Comparison of ENCODE assay signal across 17 mouse cellular contexts in genomic region chr5:51866002-51866401, GRCm38 (mm10).
DNase-seq lines count a peak whose midpoint lies in the region; ATAC-seq lines count a peak whose summit lies in the region.
"Had no signal": no experiment of that assay in that cellular context is flagged by ENCODE, and none has a peak within 500 bp of the region (broad histone marks: within the 10 kb centered on the region; RNA-seq: fewer than 3 reads in every experiment).

No protein-coding gene starts in this region.

- H3K9ac ChIP-seq in heart, embryonic 11.5 days (ENCODE audit: low read depth, low read length): no peak overlapping the region
- H3K9ac ChIP-seq: embryonic facial prominence, embryonic 12.5 days; hindbrain, embryonic 13.5 days; lung, embryonic 15.5 days had no signal

- WGBS in heart, embryonic 11.5 days (ENCODE audit: insufficient replicate concordance): 25% methylated on average over 2 of the region's 2 CpGs

- H3K27ac ChIP-seq in heart, embryonic 11.5 days (ENCODE audit: low read depth, low read length): no peak overlapping the region
- H3K27ac ChIP-seq: embryonic facial prominence, embryonic 12.5 days; hindbrain, embryonic 13.5 days; lung, embryonic 15.5 days; stomach, postnatal 0 days had no signal

- H3K4me2 ChIP-seq in heart, embryonic 11.5 days: no peak overlapping the region
- H3K4me2 ChIP-seq: embryonic facial prominence, embryonic 12.5 days; hindbrain, embryonic 13.5 days; lung, embryonic 15.5 days had no signal

- no peak for ATAC-seq in heart, embryonic 11.5 days (replicated peaks; ENCODE audit: insufficient number of reproducible peaks, low FRiP score, low TSS enrichment)
- ATAC-seq in erythroid progenitor cell, adult 5-6 weeks (replicated peaks; ENCODE audit: low FRiP score, poor library complexity, severe bottlenecking): peak; percentile 42
- ATAC-seq: intestine, postnatal 0 days had no signal

- no peaks in the 10 kb centered on the region for H3K36me3 ChIP-seq in heart, embryonic 11.5 days (ENCODE audit: control insufficient read depth, insufficient read depth, low read length)
- H3K36me3 ChIP-seq: embryonic facial prominence, embryonic 12.5 days; hindbrain, embryonic 13.5 days; lung, embryonic 15.5 days had no signal

- DNase-seq in cerebellum, adult 18-20 months: peak; percentile 6 to 9
- no peak for DNase-seq in cerebellum, postnatal 4 days (ENCODE audit: low spot score in 2 of 2)
- peak; percentile 42 for DNase-seq in heart, adult 8-10 months (ENCODE audit: low spot score)
- DNase-seq in heart, postnatal 36 days: peak; percentile 12 to 36
- no peak for DNase-seq in spleen, postnatal 14 days (ENCODE audit: low spot score in 2 of 2)
- DNase-seq in kidney, postnatal 36 days: no peak
- DNase-seq: gastrocnemius, postnatal 25 days; kidney, postnatal 14 days; retina, postnatal 1 day; thymus, postnatal 36 days had no signal

- H3K9me3 ChIP-seq in heart, embryonic 11.5 days (replicated peaks; ENCODE audit: control insufficient read depth, low read length): no peaks in the 10 kb centered on the region
- H3K9me3 ChIP-seq: embryonic facial prominence, embryonic 12.5 days; hindbrain, embryonic 13.5 days; lung, embryonic 15.5 days had no signal

- H3K4me1 ChIP-seq in heart, embryonic 11.5 days (ENCODE audit: control insufficient read depth, insufficient read depth, low read length): no peaks in the 10 kb centered on the region
- H3K4me1 ChIP-seq: embryonic facial prominence, embryonic 12.5 days; hindbrain, embryonic 13.5 days had no signal

- intact Hi-C loops in heart, postnatal 36 days (cut with DNase I): no loop called here

- H3K27me3 ChIP-seq in heart, embryonic 11.5 days (ENCODE audit: control insufficient read depth, insufficient read depth, low read length): no peaks in the 10 kb centered on the region
- H3K27me3 ChIP-seq: embryonic facial prominence, embryonic 12.5 days; hindbrain, embryonic 13.5 days; lung, embryonic 15.5 days had no signal

- no peak overlapping the region for H3K4me3 ChIP-seq in heart, embryonic 11.5 days (ENCODE audit: low read depth, low read length)
- H3K4me3 ChIP-seq: embryonic facial prominence, embryonic 12.5 days; hindbrain, embryonic 13.5 days; lung, embryonic 15.5 days had no signal

Comparison
In these comparisons a context has a peak if more than half of its experiments do, and no peak if none do; other contexts are left out.
1. DNase-seq: peak in cerebellum, adult 18-20 months (2 of 2), heart, adult 8-10 months (single experiment) and heart, postnatal 36 days (2 of 2); none in cerebellum, postnatal 4 days (0 of 2), spleen, postnatal 14 days (0 of 2) and kidney, postnatal 36 days (0 of 2).